Mouse (Mus musculus): ENCODE measurements around the gene Lipo1. TPM values are rescaled to one million over a fixed set of nuclear protein-coding genes. Genes with fewer than 3 reads are reported as not detected.
"Not testable (repeated sequence)": the region's sequence is repeated elsewhere in the genome, so short reads cannot be mapped to it uniquely, and the experiment has no call there.

The Lipo1 gene
- not detected in 2 replicates for polyA plus RNA-seq (2016; fragmentation: Nextera tagmentation; extraction: Ambion mirVana)

DNA sequence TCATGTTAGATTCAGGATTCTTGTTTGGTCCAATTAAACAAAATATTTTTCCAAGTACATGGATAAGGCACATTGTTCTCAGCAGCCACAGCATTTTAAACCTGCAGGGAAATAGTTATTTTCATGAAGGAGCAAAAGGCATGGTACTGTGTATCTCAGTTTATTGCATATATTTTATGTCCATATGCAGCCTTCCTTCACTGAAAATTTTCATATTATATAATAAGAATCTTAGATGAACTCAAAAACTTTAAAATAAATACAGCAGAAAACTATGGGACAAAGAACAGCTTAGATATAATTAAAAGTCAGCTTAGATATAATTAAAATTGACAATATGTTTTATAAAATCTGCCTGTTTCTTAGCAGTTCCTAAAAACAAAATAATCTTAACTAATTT lies at the start of gene Lipo1:
TSS of gene Lipo1 (minus strand) at position 101 of the 400 bp plus-strand sequence.
- H3K27ac ChIP-seq, result not testable (repeated sequence)

DNA sequence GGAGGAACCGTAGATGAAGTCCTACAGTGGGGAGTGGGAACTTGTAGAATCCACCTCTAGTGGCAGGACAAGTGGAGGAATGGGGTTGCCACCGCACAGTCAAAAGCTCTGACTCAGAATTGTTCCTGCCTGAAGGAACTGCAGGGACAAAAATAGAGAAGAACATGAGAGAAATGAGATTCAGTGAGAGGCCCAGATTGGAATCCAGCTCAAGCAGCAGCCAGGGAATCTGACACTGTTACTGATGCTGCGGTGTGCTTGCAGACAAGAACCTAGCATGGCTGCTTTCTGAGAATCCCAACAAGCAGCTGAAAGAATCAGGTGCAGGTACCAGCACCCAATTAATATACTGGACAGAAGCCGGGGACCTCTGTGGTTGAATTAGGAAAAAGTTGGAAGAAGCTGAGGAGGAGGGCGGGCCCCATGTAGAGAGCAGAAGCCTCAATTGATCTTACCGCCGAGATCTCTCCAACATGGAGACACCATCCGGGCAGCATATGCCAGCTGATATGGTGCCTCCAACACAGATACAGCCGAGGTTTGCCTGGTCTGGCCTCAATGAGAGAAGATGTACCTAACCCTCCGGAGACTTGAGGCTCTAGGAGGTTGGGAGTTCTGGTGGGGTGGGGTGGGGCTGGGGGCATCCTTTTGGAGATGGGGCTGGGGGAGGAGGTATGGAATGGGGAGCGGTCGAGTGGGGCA lies 532 bp downstream of the Lipo1 start:
- 89% methylated on average over 12 of the region's 12 CpGs for WGBS
- no peak for DNase-seq (ENCODE audit: low spot score)
- Histone ChIP-seq H3K36me3 (no peaks in the 10 kb centered on the region), H3K9me3 (replicated peaks) (no peaks in the 10 kb centered on the region), H3K4me1 (no peaks in the 10 kb centered on the region), H3K27ac (no peak overlapping the region), H3K4me3 (no peak overlapping the region), H3K27me3 (ENCODE audit: low read depth, poor library complexity, severe bottlenecking) (no peaks in the 10 kb centered on the region)

More for the DNA sequence above, at the start of gene Lipo1:
- H3K4me3 ChIP-seq; DNase-seq (ENCODE audit: low spot score); H3K27me3 ChIP-seq (ENCODE audit: low read depth, poor library complexity, severe bottlenecking); H3K4me1 ChIP-seq; H3K36me3 ChIP-seq; H3K9me3 ChIP-seq (replicated peaks): not testable (repeated sequence)

DNA sequence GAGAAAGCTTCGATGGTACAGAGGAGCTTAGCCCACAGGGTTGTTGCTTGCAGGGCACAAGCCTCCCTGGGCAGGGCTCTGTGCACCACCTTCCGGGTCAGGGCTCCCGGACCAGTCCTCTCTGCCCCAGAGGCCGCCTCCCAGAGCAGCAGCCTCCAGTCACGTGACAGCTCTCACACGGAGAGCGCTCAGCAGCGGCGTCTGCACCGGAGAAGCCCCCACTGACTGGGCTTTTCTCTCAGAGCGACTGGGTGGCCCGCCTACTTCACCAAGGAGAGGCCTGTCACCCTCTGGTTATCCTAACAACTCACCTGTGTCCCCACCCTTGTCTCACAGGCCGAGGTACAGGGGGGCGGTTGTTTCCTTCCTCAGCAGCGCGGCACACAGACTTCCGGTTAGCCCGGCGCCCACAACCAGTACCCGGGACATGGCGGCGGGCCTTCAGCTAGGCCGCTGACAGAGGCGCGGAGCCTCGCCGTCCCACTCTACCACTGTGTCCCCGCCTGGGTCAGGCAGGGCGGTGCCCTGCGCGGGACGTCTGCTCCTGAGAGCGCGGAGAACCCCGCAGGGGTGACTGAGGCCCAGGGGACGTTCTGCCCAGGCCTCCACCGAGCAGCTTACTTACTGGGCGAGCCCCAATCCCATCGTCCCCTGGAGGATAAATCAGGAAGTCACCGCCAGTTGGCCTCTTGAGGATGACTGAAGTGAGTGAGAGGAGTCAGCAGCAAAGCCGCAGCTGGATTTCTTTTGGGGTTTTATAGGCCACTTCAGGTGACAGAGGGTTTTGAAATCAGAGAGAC lies 25.8 kb downstream of the Lipo1 start, which contains the start of gene Lipo3:
TSS of gene Lipo3 (minus strand) at position 665 of the 800 bp plus-strand sequence.
- H3K4me1 ChIP-seq, result not testable (repeated sequence)

DNA sequence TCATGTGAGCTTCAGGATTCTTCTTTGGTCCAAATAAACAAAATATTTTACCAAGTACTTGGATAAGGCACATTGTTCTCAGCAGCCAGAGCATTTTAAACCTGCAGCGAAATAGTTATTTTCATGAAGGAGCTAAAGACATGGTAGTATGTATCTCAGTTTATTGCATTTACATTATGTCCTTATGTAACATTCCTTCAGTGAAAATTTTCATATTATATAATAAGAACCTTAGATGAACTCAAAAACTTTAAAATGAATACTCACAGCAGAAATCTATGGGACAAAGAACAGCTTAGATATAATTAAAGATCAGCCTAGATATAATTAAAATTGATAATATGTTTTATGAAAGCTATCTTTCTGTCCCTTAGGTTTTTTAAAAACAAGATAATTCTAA lies 36.0 kb downstream of the Lipo1 start, which contains the start of gene Lipo2:
TSS of gene Lipo2 (minus strand) at position 101 of the 400 bp plus-strand sequence.
- H3K27me3 ChIP-seq (ENCODE audit: low read depth, poor library complexity, severe bottlenecking); H3K9me3 ChIP-seq (replicated peaks); H3K27ac ChIP-seq; H3K4me3 ChIP-seq; H3K36me3 ChIP-seq; H3K4me1 ChIP-seq; DNase-seq (ENCODE audit: low spot score): not testable (repeated sequence)
- 92% methylated on average over 1 of the region's 1 CpGs for WGBS

More for the DNA sequence above, 25.8 kb downstream of the Lipo1 start, which contains the start of gene Lipo3:
- H3K27me3 ChIP-seq (ENCODE audit: low read depth, poor library complexity, severe bottlenecking); H3K27ac ChIP-seq; H3K9me3 ChIP-seq (replicated peaks); H3K36me3 ChIP-seq: not testable (repeated sequence)
- peak; percentile 37 for DNase-seq (ENCODE audit: low spot score)
- WGBS, result 50% methylated on average over 13 of the region's 41 CpGs
- H3K4me3 ChIP-seq, result peak within 1 kb of the TSS; percentile 21; the same call in 1 of the 2 replicates

Other genes with a start within 250 kb of the Lipo1 start
- gene Gm8978, start 162.2 kb downstream of the Lipo1 start, polyA plus RNA-seq (2016; fragmentation: Nextera tagmentation; extraction: Ambion mirVana), result not detected in 2 replicates
- 0.25 and 0.26 TPM in 2 replicates for gene Lipo2, start 36.1 kb downstream of the Lipo1 start, polyA plus RNA-seq (2016; fragmentation: Nextera tagmentation; extraction: Ambion mirVana)
- 5.4 and 7.5 TPM in 2 replicates for gene Lipo3, start 25.5 kb downstream of the Lipo1 start, polyA plus RNA-seq (2016; fragmentation: Nextera tagmentation; extraction: Ambion mirVana)
- not detected in 2 replicates for gene Lipf, start 173.7 kb upstream of the Lipo1 start, polyA plus RNA-seq (2016; fragmentation: Nextera tagmentation; extraction: Ambion mirVana)
- not detected in 2 replicates for gene Lipk, start 220.8 kb upstream of the Lipo1 start, polyA plus RNA-seq (2016; fragmentation: Nextera tagmentation; extraction: Ambion mirVana)